8 mouse cellular contexts compared by ENCODE assay signal in the genomic region with DNA sequence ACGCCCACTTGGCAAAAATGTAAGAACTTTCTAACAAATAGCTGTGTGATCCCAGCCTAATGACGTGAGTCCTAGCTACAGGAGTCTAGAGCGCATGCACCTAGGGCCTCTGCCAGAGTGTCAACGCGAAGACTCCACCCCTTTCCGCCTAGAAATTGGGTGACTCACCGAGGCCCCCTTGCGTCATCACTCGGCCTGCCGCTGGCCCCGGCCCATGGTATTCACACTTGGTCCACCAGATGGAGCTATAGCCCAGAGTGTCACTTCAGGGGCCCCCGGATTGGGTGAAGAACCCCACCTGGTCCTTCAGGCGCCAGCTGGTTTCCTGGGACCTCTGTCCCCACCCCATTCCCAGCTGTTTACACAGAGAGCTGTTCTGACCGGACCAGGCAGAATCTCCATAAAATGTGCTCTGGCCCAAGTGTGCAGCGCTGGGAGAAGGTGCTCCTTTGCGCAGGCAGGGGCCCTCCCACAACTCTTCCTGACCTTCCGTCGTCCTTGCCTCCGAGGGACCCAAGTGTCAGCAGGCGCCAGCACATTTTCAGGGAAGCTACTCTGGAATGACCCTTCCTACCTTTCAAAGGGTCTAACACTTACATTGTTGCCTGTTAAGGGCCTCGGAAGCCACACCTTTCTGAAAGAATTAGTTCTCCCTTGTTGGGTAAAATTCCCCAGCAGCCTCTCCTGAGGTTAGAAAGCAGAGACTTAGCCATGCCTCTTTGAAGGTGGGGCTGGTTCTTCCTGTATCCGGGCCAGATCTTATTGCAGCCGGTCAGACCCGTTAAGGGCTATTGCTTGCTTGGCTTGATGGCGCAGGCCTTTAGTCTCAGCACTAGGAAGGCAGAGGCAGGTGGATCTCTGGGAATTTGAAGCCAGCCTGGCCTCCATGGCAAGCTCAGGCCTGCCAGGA. TPM values are rescaled to one million over a fixed set of nuclear protein-coding genes. Genes with fewer than 3 reads are reported as not detected.
DNase-seq lines count a peak whose midpoint lies in the region; ATAC-seq lines count a peak whose summit lies in the region.

No protein-coding gene starts in this region.

- DNase-seq in adipocyte (ENCODE audit: low spot score), result peak; percentile 100
- DNase-seq in embryo, embryonic 10 days (ENCODE audit: low spot score), result peak; percentile 97
- DNase-seq in gastrocnemius, postnatal 10 days, result peak; percentile 98
- DNase-seq in induced T-regulatory cell, adult 2 months (ENCODE audit: low read depth), result peak; percentile 99
- DNase-seq in left cerebral cortex, adult 9 months (ENCODE audit: low spot score in 2 of 2), result peak; percentile 90 to 98
- peak; percentile 92 for DNase-seq in right cerebral cortex, postnatal 25 days
- DNase-seq in urinary bladder, postnatal 4 days (ENCODE audit: low spot score in 2 of 2), result peak; percentile 99

- peak; percentile 89 for ATAC-seq in megakaryocyte-erythroid progenitor cell, adult 5-6 weeks (replicated peaks; ENCODE audit: low FRiP score, low TSS enrichment, poor library complexity, severe bottlenecking)

RNA-seq across cellular contexts. Expression of a gene that starts 6.5 kb away (rescaled TPM):
- total RNA-seq in gastrocnemius, postnatal 10 days (2021), result 100 to 1,000 TPM in 1 of 2 experiments, 10 to 100 TPM in 1; 95.5 to 120 TPM
- 157 and 169 TPM in 2 replicates for total RNA-seq in megakaryocyte-erythroid progenitor cell, adult 5-6 weeks (2014; fragmentation: Nextera tagmentation)
- 31.3 and 51.3 TPM in 2 replicates for total RNA-seq in megakaryocyte-erythroid progenitor cell, adult 5-6 weeks (2017)

RNA-seq across cellular contexts. Expression of a gene that starts 9.3 kb away (rescaled TPM):
- total RNA-seq in gastrocnemius, postnatal 10 days (2021), result 10 to 100 TPM in 1 of 2 experiments, 1 to 10 TPM in 1; 9.8 to 10.2 TPM
- total RNA-seq in megakaryocyte-erythroid progenitor cell, adult 5-6 weeks (2014; fragmentation: Nextera tagmentation), result 30.6 and 34.8 TPM in 2 replicates
- total RNA-seq in megakaryocyte-erythroid progenitor cell, adult 5-6 weeks (2017), result 30.5 and 45.8 TPM in 2 replicates

Comparison
In these comparisons a context has a peak if more than half of its experiments do, and no peak if none do; other contexts are left out.
1. Peak in every context shown above with its lines: DNase-seq and ATAC-seq.